Mouse (Mus musculus): ENCODE measurements around the gene Klf7.

The Klf7 gene

DNA sequence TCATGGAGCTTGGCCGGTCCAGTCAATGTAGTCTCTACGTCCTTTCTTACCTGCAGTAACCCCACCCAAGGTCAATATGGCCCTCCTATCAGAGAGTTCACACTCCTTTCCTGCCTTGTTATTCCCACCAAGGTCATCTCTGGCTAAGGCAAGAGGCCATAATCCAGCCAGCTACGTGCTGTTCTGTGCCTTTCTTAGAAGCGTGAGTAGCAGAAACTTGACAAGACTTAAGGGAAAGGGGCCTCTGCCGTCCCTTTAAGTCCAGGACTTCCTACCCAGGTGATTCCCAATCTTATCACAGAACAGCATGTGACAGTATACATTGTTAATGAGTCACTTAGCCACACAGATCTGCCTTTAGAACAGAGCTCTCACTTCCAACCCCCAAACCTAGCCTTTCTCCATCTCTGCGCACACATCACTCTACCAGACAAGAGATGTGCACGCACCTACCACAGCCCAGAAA is 16.9 kb downstream of the Klf7 start:
- no peak for DNase-seq (ENCODE audit: low spot score)

DNA sequence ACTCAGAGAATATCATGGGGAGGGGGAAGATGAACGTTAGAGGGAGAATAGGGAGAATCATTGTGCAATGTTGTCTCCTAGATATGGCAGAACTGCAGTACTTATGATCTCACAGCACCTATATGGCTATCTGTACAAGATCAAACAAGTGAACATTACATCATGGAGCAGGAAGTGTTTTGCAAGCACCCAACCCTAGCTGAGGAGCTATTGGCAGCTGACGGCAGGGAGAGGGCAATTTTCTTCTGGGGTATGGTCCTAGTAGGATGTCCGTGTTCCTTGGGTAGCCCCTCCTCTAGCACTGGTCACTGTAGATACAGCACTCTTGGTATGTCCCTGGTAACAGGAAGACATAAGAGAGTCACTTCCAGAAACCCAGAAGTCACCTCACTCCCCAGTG is 17.4 kb downstream of the Klf7 start:
- no peak for DNase-seq (ENCODE audit: low spot score)

DNA sequence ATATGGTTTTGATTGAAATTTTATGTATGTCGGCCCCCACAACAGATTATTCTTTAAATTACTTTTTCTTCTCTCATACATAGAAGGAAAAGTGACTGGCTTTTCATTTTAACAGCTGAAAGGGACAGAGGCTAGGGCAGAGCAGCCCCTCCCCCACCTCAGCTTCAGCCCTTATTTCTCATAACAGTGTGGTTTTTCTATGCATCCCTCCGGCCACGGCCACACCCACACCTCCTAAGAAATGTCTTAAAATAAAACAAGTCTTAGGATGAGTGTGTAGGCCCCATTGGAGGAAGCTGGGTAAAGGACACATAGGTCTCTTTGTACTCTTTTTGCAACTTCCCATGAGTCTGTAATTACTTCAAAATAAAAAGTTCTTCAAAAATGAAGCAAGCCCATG is 20.8 kb downstream of the Klf7 start:
- no peak for DNase-seq (ENCODE audit: low spot score)

DNA sequence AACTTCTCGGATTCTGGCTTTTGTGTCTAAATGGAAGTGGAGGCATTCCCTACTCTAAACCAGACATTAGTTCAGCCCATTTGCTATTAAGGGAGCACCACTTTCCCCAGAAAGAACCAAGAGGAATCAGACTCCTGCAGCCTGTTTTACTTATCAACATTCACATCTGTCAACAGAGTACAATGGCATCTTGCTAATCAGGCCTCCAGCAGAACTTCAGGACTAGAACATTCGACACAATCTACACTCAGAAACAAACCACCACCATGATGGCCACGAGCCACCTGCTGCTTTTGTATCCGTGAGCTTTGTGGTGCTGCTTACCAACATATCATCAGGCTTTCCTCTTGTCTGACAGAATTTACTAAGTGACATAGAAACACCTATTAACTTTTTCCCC is 23.3 kb downstream of the Klf7 start:
- DNase-seq (ENCODE audit: low spot score), result no peak

DNA sequence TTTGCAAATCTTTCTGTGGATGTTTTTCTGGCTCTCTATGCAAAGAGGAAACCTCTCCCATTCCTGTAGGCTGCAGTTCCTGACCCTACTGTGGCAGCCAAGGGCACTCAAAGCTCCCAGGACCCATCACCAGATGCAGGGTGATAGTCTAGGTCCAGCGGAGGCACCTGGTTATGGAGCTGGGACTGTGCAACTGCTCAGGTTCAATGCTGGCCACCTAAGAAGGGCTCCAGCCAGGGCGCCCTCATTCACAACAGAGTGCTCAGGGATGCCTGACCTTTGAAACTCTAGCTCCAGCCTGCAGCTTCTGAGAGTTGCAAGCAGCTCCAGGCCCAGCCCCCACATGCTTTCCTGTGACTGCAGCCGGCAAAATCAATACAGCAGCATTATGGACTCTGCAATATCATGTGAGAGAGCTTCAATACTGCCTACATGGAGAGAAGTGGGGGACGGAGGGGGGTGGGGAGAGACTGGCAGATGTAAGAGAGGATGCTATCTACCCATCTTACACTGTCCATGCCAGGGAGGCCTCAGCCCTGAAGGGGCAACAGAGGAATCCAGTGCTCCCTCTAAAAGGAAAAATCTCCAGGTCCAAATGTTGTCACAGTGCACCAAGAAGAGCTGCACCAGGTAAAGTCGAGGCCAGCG is 24.3 kb downstream of the Klf7 start:
- DNase-seq (ENCODE audit: low spot score), result peak; percentile 56

DNA sequence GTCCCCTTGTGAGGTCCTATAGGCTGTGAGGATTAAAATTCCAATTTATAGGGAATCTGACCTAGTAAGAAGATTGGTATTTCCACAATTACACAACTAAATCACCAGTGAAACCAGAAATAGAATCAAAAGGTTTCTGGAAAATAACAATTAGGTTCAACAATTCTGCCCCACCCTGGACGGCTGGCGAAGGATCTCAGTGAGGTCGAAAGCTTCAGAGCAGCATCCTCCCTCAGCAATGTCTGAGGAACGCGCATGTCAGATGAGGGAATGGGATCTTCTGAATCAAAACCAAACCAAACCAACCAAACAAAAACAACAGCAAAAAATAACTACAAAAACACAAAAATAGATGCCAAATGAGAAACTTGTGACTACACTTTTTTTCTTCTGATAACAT is 29.1 kb downstream of the Klf7 start:
- DNase-seq (ENCODE audit: low spot score), result no peak

DNA sequence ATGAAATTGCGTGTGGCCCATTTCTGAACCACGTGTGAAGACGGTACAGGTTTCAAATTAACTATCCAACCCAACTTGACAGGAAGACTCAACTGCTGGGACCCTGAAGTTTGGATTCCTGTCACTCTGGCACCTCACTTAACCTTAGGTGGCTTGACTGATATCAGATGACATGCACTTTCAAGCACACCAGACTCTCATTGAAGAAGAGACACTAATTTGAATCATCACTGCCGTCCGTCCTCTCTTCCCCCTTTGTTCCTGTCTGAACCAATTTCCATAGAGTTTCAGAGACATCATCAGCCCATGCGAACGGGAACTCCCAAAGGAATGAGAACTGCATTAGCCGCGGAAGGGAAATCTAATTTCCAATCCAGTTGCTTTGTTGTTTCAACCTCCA is 30.5 kb downstream of the Klf7 start:
- no peak for DNase-seq (ENCODE audit: low spot score)

DNA sequence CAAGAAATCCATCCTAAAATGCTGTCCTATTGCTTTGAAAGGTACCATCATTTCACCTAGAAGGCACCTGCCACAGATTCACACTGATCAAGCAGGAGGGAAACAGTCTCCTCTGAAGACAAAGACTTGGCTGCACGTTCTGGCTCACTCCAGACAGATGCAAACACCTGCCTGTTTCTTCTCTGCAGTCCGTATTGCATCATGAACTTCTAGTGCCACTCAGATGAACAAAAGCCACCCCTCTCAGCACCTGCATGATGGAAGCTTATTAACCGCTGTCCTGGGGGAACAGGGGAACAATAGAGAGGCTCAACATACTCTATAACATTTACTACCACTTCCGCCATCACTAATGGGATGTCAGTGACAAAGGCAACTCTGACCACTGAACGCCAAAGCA is 31.5 kb downstream of the Klf7 start:
- DNase-seq (ENCODE audit: low spot score), result no peak

DNA sequence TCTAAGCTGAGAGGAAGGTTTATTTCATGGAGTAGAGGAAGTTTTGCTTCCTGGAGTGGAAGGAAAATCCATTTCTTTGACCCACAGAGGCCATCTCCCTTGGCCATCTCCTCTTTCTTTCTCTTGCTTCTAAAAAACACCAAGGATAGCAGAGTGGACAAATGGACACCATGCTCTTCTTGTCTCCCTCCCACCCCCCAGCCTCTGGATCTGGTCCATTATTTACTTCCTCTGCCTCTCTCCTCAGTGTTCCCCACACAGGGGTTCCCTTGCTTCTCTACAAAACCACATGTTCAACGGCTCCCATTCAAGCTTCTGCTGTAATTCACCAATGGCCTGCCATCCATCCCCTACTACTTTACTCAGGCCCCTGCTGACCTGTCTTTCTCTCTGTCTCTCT is 32.4 kb downstream of the Klf7 start:
- DNase-seq (ENCODE audit: low spot score), result no peak

DNA sequence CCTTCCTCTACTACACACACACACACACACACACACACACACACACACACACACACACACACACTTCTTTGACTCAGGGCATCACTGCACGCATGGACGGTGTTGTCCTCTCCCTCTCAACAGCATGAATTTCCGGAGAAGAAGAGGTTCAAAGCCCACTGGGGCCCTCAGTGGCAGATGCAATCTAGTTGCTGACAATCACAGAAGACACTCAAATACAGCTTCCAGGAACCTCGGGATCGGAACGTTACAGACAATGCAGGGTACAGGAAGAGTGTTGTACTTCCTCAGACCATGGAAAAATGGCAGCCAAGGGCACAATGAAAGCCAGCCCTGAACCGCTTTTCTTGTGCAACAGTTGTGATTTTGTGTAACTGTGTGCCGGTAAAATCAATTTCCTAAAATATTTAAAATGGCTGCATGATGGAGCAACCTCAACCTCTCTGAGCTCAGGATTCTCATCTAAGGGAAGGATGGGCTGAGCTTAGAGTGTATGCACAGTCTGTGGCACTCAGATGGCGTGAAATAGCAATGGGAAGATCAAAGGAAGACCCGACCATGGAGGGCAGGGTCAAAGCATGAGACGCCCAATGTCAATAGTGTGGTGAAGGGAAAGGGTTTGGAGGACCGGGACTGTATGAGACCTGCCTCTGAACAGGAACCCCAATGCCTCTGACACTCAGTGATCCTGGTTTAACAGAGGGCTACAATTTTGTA is 33.3 kb downstream of the Klf7 start:
- no peak for DNase-seq (ENCODE audit: low spot score)

DNA sequence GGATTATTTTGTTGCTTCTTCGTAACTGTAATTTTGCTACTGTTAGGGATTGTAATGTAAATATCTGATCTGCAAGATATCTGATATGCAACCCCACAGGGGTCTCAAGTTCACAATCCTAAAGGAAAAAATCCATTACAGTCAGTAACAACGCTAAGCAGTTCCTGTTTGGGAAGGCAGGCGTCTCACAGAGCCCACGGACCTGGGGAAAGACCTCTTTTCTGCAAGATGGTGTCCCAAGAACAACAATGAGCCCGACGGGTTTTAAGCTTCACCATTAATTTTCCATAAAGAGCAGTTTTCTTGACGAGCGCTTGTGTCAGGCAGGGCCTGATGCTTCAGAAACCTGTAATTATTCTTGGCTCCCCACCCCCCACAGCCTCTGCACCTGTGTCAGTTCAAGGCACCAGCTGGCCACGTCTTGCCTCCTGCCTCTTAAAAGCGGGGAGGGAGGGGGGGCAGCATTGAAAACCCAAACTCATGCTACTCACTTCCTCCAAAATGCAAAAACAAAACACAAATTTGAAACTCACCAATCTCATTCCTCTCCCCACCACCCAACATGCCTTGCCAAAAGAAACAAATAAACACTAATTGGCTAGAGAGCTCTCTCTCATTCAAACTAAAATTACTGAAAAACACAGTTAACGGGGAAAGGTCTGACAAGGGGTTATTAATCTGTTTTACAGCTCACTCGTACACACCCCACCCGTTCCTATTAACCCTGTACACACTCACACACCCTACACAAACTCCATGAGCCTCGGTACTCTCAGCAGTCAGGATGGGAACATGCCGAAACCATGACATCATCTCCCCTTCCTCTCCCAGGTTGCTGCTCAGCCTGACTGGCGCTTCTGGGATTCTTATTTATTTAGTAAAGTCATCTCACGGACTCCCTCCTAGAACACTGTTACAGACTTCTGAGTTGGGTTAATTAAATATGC is 34.2 kb downstream of the Klf7 start:
- peak; percentile 57 for DNase-seq (ENCODE audit: low spot score)

DNA sequence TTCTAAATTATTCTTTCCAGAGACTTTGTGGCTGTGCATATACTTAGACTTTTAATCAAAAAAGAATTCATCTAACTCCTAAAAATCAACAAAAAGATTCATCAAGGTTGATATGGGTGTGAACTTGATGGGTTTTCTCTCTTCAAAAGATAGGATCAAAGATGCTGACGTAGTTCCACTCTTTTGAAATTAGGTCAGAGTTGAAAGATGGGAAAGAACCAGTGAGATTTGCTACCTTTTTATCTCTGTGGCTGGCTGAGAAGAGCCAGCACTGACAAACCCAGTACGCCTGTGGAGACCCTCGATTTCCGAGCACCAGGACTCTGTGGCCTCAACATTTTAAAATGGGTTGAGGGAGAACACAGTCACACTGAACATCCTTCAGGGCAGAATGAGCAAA is 36.2 kb downstream of the Klf7 start:
- DNase-seq (ENCODE audit: low spot score), result no peak

DNA sequence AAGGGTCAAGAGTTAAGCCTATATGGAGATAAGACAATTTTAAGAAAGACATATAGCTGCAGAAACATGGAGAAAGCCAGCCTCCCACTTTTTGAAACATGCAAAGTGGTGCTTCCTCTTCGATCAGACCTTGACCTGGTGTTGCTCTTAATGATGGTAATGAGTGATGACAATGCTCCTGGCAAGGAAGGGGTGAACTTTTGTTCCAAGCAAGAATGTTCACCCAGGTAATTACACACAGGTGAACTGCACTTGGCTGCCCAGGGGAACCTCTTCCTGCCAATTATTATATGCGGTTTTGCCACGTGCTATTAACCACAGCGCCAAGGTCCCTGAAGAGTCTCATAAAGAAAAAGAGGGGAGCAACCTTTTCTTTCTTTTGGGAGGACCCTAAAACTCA is 36.7 kb downstream of the Klf7 start:
- no peak for DNase-seq (ENCODE audit: low spot score)

DNA sequence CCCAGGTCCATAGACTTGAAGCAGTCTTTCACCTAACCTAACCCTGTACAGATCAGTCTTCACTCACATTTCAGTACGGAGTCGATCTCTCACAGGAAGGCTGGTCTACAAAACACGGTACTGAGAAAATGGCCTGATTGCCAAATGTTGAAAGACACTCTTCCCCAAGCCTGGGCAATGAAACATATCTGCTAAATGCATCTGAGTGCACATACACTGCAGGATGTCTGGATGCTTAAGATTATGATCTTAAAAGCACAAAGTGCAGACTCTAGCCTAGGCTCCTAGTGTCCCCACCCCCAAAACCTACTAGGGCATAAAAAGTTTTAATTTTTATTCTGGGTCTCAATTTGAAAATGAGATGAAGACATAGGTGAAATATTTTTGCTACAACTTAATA is 37.4 kb downstream of the Klf7 start:
- DNase-seq (ENCODE audit: low spot score), result no peak

DNA sequence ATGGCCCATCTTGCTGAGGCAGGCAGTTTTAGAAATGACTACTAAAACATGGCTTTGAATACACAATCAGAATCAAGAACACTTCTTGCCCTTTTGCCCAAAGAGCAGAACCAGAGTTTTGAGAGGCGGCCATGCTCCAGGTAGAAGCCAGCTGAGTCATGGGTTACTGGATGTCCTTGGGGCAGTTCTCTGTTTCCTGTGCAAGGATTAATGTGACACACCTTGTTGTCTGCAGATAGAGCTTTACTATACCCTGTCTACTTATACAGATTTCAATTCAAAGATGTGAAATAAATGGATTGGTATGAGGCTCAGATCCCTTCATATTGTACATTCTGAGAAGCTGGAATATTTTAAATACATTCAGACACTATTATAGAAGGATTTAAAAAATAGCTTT is 40.3 kb downstream of the Klf7 start:
- no peak for DNase-seq (ENCODE audit: low spot score)

DNA sequence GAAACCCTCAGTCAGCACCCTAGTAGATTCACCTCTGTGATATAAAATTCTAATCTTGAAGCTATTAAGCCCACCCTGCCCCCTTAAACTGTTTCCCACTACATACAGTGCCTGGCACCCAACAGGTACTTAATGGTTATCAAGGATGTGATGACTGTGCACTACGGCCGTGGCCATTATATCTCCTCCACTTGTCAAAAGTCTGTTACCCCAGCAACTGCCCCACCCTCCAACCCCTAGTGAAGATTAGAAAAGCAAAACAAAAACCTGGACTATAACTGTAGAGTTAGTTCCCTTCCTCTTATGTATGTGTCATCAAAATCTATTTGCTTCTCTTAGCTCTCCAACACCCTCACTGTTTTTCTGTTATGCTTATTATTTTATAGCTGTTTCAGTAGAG is 40.9 kb downstream of the Klf7 start:
- no peak for DNase-seq (ENCODE audit: low spot score)

DNA sequence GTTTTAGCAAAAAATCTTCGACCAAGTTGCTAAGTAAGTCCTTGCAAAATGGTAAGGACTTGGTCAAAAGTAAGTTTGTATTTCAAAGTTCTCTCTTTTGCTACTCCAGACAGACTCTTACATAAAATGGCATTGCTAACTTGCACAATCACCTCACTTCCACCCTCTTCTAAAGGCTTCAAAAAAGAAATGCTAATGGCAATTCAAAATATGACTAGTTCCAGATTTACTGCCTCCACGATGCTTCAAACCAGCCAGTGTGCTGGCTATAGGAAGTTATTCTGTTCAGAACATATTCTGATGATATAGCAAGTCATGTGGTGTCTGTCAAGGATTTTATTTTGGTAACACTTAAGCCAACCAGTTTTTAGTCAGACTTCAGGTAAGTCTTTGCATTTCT is 41.8 kb downstream of the Klf7 start:
- DNase-seq (ENCODE audit: low spot score), result no peak

DNA sequence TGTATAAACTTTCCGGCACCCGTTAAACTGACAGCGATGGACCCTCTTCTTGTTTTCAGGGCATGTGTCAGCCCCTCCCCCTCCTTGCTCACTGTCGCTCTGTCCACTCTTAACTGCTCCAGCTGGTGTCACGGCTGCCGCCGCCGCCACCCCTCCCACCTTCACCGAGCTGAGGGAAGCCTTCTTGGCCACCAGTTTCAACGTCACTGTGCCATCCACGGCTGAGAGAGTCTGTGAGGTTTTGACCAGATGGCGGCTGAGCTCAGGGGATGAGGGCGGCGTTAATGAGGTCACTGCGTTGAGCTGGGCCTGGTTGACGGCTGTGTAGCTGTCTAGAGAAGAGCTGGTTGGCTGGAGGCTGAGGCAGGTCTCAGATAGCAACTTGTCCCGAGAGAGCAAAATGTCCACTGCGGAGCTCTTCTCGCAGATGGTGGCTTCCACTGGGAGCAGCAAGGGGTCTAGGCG is 43.3 kb downstream of the Klf7 start:
- DNase-seq (ENCODE audit: low spot score), result peak; percentile 33

DNA sequence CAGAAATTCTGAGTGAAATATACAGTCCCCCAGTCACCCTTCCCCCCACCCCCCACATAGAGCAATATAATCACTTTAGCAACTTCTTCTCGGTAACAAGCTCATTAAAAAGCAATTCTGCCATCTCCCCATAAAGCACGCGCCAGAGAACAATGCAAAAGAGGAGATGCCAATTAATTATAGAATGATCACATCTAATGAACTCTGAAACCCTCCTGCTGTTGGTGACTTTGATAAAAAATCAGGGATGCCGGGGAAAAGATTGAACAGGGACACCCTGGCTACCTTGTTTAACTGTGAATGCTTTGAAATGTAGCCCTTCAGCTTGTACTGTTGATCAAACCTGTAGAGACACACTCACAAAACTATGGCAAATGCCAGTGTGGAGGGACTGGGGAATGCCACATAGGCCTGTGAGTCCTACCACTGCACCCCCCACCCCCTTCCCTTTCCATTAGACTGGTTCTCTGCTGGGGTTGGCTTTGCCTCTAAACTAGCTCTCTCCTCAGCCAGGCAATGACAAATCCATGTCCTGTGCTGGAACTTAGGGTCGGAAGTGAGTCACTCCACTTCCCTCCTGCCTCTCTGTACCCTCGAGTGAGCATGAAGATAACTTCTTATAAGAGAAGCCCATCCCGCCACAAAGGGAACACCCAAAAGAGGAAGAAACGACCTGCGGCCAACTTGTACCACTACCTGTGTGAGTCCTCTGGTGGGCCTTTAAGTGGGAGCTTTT is 43.9 kb downstream of the Klf7 start:
- no peak for DNase-seq (ENCODE audit: low spot score)

DNA sequence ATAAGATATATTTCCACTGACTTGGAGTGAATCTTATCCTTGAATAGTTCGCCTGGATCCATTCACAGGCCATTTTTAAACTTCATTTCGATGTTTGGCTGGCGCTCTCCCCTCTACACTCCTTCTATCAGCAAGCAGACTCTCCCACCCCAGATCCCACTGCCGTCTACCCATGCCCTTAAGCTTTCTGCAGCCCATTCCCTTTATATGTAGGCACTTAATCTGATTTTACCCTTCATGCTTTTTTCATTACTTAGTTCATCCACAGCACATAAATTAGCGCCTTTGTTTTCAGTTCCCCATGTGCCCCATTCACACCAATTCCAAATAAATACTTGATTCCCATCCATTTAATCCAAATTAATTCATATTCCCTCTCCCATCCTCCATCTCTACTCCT is 48.0 kb downstream of the Klf7 start:
- no peak for DNase-seq (ENCODE audit: low spot score)

DNA sequence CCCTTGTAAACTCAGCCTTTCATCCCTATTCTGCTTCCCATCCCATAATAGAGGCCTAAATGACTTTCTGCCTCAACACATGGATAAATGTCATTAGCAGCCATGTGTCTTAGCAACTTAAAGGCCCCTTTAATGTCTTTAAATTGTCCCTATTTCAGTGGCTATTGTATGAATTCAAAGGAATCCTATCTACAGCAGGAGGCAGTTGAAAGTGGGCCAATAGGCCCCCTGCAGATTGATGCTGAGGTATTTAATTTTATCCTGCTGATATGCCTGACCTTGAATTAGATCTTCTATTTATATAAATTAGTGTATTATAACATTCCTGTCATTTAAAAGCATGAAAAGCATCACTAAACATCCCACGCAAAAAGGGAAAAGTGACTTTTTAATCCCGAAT is 51.1 kb downstream of the Klf7 start:
- no peak for DNase-seq (ENCODE audit: low spot score)
